Mouse (Mus musculus) gastrocnemius, postnatal 36 days (tissue): ENCODE measurements around the gene Gm15080. TPM values are rescaled to one million over a fixed set of nuclear protein-coding genes. Genes with fewer than 3 reads are reported as not detected.
"Not testable (repeated sequence)": the region's sequence is repeated elsewhere in the genome, so short reads cannot be mapped to it uniquely, and the experiment has no call there.

Source experiments
- DNase-seq, 2 experiments: peaks; one replicate each; pipeline ENCODE4 v3.0.0; 2022
- intact Hi-C: fragments of 180-260 bp; cut with DNase I; formaldehyde crosslinking; loops from one replicate; pipeline ENCODE4 v1.15.1; 2025
- long read RNA-seq, 2 experiments: library from polyadenylated mRNA; stranded (forward); transcript quantifications; one replicate each; pipeline ENCODE4 v2.0.0; 2021
- total RNA-seq, 2 experiments: library from RNA; stranded (reverse); gene quantifications; 2 replicates each; pipeline ENCODE4 v1.2.3; 2021

The Gm15080 gene
- total RNA-seq = not detected
- long read RNA-seq, experiment 1 = 0 reads
- long read RNA-seq, experiment 2 = 0 reads

- DNase-seq, intact Hi-C loops: not testable (repeated sequence)
Observed at GRCm38 (mm10) chrX:147992693-147993092, at the start of gene Gm15080. TSS of gene Gm15080 (plus strand) at chrX:147992993.

Other genes starting within 250 kb of the Gm15080 start
- not detected for gene Gm15128, start 227.0 kb upstream of the Gm15080 start, total RNA-seq
- not detected for gene Gm15107, start 187.7 kb downstream of the Gm15080 start, total RNA-seq